Mouse (Mus musculus): Measurements from ENCODE around the gene Pde1b.

Pde1b gene

DNA sequence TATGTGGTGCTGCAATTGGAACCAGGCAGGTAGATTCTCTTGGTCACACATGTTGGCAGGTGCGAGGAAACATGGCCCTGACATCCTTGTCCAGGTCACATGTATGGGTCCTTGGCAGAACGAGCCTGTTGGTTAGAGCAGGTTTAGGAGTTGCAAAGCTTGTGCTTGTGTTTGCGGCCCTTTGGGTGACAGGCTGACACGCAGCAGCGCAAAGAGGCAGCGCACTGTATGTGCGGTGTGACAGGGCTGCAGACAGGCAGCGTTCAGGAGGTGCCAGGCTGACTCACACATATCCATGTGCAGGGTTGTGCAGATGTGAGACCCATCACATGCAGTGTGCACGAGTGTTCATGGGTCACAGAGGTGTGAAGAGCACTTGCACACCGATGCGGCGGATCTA is 826 bp downstream of the Pde1b start:
- no peak for DNase-seq (ENCODE audit: low read depth in 2 of 2, low spot score in 2 of 2)

GRCm38 (mm10) chr15:103509317-103509716 is 6.5 kb downstream of the Pde1b start:
- no peak for DNase-seq (ENCODE audit: low read depth in 2 of 2, low spot score in 2 of 2)

DNA sequence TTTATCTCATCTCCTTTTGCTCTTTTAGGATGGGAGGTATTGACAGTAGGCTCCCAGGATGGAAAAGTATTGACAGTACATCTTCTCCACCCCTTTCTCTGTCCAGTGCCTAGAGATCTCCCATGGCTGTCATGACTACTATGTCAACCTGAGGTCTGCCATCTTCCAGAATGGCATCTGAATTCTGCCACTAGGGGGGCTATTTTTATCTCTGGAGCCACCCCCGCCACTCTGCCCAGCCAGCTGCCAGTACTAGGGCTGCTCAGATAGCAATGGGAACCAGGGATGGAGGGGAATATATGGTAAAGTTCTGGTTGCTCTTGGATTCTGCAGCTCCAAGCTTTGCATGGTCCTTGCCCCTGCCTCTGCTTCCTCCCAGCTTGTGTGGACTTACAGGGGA is 8.8 kb downstream of the Pde1b start:
- DNase-seq (ENCODE audit: low read depth in 2 of 2, low spot score in 2 of 2), result no peak

DNA sequence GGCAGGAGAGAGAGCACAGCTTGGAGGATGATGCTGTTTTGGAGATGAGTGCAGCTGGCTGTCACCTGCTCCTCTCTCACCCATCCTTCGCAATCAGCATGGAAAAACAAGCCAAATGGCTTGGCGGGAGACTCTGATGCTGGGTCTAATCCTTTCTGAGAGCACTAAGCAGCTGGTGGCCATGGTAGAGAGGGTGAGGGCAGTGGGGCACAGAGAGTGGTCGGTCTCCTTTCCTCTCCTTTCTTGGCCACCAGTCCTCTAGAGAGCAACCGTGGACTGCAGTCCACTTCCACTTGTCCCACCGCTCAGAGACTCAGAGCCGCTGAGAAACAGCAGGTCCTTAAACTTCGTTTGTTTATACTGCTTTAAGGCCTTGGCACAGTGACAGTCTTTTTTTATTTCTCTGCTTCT is 10.8 kb downstream of the Pde1b start:
- DNase-seq (ENCODE audit: low read depth in 2 of 2, low spot score in 2 of 2), result no peak

DNA sequence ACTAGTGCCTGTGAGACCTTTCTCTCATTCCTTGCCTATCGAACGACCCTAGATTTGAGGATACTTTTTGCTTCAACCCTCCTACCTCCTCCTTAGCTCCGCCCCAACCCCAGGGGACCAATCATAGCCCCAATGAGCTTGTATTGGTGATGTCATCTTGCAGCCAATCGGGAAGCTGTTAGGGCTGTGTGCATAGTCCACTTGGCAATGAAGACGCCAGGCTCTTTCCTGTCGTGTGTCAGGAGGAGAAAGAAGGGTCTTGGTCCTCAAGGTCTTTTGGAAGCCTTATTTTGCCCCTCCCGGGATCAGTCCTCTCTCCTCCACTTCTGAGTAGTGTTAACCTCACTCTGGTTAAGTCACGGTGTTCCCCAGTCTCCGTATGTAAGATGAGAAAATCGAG is 11.3 kb downstream of the Pde1b start:
- DNase-seq (ENCODE audit: low read depth in 2 of 2, low spot score in 2 of 2), result peak in 1 of 2 experiments; percentile 10

DNA sequence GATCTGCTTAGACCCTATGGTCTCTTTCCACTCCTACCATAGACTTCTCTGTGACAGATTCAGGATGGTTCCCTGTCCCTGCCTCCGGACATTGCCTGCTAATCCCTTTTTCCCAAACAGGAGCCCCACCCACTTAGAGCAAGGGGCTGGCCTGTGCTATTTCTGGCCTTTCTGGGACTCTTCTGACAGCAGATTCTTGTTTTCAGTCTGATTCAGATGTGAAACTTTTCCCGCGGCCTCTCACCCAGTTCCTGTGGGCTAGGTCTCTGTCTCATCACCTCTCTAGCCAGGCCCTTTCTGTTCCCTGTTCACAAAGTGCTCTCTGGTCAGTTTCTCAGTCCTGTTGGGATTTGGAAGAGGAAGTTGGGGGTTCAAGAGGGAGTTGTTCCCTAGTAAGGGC is 12.1 kb downstream of the Pde1b start:
- DNase-seq (ENCODE audit: low read depth in 2 of 2, low spot score in 2 of 2), result no peak

DNA sequence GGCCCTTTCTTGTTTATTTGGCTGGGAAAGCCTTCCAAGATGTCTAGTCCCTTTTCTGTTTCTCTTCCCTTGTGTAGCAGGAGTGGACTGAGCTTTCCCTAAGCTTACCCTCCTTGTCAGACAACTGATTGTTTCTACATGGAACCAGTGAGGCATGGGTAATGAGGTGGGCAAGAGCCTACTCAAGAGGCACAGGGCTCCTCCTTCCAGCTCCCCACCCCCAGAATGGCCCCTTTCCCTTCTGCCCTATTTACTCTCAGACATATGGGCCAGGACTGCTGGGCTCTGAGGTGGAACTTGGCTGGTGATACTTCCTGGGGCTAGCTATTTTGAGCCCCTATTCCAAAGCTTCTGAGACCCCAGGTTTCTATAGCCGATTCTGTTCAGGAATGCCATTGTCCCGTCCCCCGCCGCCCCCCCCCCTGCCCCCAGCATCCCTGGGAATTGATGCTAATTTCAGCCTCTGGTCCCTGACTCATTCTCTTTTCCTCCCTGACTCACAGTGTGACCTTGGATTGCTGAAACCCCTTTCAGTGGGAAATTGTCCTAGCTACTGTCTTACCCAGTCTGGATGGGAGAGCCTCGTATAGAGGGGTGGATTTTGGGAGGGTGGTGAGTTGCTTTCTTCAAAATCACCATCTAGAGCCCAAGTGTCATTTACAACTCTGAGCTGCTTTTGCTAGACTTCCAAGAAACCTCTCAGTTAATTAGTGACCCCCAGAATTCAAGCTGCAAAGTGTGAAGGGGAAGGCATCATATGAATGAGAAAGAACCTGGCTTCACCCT is 16.0 kb downstream of the Pde1b start:
- no peak for DNase-seq (ENCODE audit: low read depth in 2 of 2, low spot score in 2 of 2)

GRCm38 (mm10) chr15:103519386-103520378 is 16.8 kb downstream of the Pde1b start:
- no peak for DNase-seq (ENCODE audit: low read depth in 2 of 2, low spot score in 2 of 2)

- no peak for DNase-seq (ENCODE audit: low read depth in 2 of 2, low spot score in 2 of 2)
Measured at GRCm38 (mm10) chr15:103522458-103523099, 19.7 kb downstream of the Pde1b start.

GRCm38 (mm10) chr15:103523156-103523555 is 20.3 kb downstream of the Pde1b start:
- no peak for DNase-seq (ENCODE audit: low read depth in 2 of 2, low spot score in 2 of 2)

DNA sequence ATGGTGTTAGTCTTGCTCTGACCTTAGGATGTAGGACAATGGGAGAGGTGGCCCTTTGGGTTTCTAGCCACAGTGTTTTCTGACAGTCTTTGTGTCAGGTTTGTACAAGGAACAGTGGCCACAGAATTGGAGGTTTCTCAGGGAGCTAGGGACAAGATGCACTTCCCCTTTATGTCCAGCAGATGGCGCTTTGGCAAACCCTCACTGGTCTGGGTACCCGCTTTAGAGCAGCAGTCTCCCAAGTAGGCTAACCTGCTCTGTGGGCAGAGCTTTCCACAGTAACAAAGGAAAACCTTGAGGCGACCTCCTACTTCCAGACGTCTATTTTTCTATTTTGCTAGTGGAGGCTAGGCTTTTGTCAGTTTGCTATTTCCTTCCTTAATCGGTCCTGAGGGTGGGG is 27.5 kb downstream of the Pde1b start:
- peak; percentile 4 to 28 for DNase-seq (ENCODE audit: low read depth in 2 of 2, low spot score in 2 of 2)

- no peak for DNase-seq (ENCODE audit: low read depth in 2 of 2, low spot score in 2 of 2)
Measured at GRCm38 (mm10) chr15:103534054-103534620, 31.3 kb downstream of the Pde1b start.

DNA sequence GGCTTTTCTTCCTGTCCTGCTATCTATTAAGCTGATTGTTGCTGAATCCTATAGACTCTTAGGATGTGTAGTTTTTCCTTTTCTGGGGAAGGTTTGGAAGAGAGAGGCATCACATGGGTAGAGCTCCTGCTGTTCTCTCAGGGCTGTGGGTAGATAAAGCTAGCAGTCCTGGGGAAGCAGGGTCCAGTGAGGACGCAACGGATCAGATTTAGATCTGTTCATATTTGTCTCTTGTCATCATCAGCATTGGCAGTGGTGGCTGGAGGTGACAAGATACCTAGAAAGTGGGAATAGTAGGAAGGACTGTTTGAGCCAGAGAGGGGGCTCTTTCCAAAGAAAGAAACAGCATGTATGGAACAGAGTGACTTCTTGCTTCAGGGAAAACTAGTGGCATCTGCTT is 32.2 kb downstream of the Pde1b start:
- no peak for DNase-seq (ENCODE audit: low read depth in 2 of 2, low spot score in 2 of 2)

DNA sequence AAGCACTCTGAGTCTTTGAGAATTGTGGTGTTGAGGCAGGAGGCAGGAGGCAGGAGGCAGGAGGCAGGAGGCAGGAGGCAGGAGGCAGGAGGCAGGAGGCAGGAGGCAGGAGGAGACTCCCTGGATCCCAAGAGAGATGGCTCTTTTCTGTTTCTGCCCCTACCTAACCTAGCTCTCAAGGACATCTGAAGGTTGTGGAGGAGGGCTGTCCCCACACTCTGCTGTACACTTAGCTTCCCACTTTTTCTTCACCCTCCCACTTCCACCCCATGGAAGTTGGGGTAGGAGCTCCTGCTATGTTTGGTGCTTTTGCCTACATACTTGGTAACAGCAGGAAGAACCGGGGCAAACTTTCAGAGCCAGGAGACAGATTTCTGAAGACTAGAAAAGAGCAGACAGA is 33.0 kb downstream of the Pde1b start:
- no peak for DNase-seq (ENCODE audit: low read depth in 2 of 2, low spot score in 2 of 2)

DNA sequence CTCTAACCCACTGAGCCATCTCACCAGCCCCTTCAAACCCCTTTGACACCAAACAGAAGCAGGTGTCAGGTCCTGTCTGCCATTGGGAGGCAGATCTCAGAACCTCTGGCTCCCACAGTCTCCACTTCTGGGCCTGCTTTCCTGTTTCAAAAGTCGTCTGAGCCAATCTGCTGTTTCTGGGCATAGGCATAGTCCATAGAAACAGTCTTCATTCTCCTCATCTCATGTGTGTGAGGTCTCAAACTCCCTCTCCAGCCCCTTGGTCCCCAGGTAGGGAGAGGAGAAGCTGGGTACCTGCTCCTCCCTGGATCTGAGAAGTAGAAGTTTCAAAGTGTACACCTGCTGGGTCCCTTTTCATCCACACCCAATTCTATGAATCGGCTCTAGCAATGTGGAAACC is 33.6 kb downstream of the Pde1b start:
- DNase-seq (ENCODE audit: low read depth in 2 of 2, low spot score in 2 of 2), result no peak

DNA sequence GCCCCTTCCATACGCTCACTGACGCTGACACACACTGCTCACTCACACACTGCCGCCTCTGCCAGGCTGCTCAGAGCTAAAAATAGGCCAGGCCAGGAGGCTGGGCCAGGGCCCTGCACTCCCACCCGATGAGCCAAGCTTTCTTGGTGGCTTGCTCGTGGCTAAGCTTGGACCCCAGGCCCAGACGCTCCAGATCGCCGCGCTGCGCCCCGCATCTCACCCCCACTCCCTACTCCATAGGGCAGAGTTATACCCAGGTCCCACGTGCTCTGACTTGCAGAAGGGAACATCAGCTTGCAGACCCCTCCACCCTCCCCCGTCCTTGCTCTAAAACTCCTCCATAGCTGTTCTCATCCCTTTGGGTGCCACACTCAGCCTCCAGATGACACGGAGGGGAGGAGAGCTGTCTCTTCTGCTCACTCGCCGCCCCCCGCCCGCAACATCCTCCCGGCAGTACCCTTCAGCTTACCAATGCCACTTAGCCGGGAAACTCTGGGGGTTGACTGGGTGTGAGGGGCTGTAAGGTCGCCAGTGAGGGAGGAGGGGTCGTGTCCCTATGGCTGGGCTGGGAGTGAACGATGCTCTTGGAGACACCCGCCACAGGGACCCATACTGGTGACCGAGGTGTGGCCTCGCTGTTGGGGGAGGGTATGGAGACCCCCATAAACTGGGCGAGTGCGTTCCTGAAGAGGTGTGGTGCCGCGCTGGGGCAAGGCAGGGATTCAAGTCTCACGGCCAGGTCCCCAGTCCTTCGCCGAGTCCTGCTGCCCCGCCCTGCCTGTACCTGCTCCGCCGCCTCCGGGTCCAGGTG is 34.4 kb downstream of the Pde1b start:
- DNase-seq (ENCODE audit: low read depth in 2 of 2, low spot score in 2 of 2), result no peak

- DNase-seq (ENCODE audit: low read depth in 2 of 2, low spot score in 2 of 2), result no peak
Measured at GRCm38 (mm10) chr15:103537822-103538213, 35.0 kb downstream of the Pde1b start, which contains the start of gene Ppp1r1a. Gene Ppp1r1a (minus strand): TSS chr15:103538003.

GRCm38 (mm10) chr15:103539259-103539658 is 36.4 kb downstream of the Pde1b start:
- no peak for DNase-seq (ENCODE audit: low read depth in 2 of 2, low spot score in 2 of 2)

DNA sequence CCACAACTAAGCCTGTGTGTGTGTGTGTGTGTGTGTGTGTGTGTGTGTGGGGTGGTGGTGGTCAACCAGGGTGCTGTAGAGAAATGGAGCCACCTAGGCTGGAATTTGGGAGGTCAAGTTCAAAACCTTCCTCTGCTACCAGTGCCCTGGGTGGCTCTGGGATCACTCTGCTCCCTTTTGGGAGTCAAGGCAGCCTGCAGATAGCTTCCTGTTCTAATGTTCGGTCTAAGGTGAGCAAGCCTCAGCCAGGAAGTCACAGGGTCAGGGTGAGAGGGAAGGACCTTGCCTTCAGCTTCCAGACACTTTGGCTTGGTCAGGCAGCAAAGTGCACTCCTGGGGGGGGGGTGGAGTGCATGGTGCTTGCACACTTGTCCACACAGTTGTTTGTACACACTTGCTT is 37.8 kb downstream of the Pde1b start:
- no peak for DNase-seq (ENCODE audit: low read depth in 2 of 2, low spot score in 2 of 2)

- no peak for DNase-seq (ENCODE audit: low read depth in 2 of 2, low spot score in 2 of 2)
Measured at GRCm38 (mm10) chr15:103542526-103542925, 39.7 kb downstream of the Pde1b start.

Data from CD8-positive naive resting alpha-beta T cell, adult 2 months (primary cell).